Mouse (Mus musculus) heart, postnatal 0 days (tissue): ENCODE measurements around the gene Glra2. TPM values are rescaled to one million over a fixed set of nuclear protein-coding genes. Genes with fewer than 3 reads are reported as not detected.
"Not testable (repeated sequence)": the region's sequence is repeated elsewhere in the genome, so short reads cannot be mapped to it uniquely, and the experiment has no call there.

Source experiments
- ATAC-seq: fragments of 200-750 bp; cut with Nextera tagmentation; 2 replicates; pipeline ENCODE4 v1.8.0; 2017; ENCODE audit warnings: low read depth, moderate number of reproducible peaks, moderate library complexity; ENCODE audit not compliant: insufficient read depth
- DNase-seq: peaks from one replicate; pipeline ENCODE4 v3.0.0-alpha.2; 2016; ENCODE audit warnings: low spot score
- H3K27ac ChIP-seq: fragments of 300-500 bp; sonication (generic); 2 replicates; pipeline ENCODE4 v1.5.1; 2014; ENCODE audit warnings: low read depth, mild to moderate bottlenecking
- H3K27me3 ChIP-seq: fragments of 300-500 bp; sonication (generic); 2 replicates; pipeline ENCODE4 v1.6.1; 2014; ENCODE audit warnings: low read length, mixed read lengths; ENCODE audit not compliant: control insufficient read depth, insufficient read depth
- H3K36me3 ChIP-seq: fragments of 300-500 bp; sonication (generic); replicated peaks from 2 replicates; pipeline ENCODE4 v1.6.1; 2014; ENCODE audit warnings: low read length, mixed read lengths; ENCODE audit not compliant: control insufficient read depth, insufficient read depth
- H3K4me1 ChIP-seq: fragments of 300-500 bp; sonication (generic); 2 replicates; pipeline ENCODE4 v1.6.1; 2014; ENCODE audit warnings: antibody characterized with exemption; ENCODE audit not compliant: control insufficient read depth, insufficient read depth
- H3K4me2 ChIP-seq: fragments of 300-500 bp; sonication (generic); 2 replicates; pipeline ENCODE4 v1.6.1; 2014; ENCODE audit warnings: low read depth, mild to moderate bottlenecking, low read length, moderate library complexity
- H3K4me3 ChIP-seq: fragments of 300-500 bp; sonication (generic); 2 replicates; pipeline ENCODE4 v1.5.1; 2014; ENCODE audit warnings: low read depth, low read length
- H3K9ac ChIP-seq: fragments of 300-500 bp; sonication (generic); replicated peaks from 2 replicates; pipeline ENCODE4 v1.6.1; 2014; ENCODE audit warnings: low read depth, low read length, mixed read lengths
- H3K9me3 ChIP-seq: fragments of 300-500 bp; sonication (generic); replicated peaks from 2 replicates; pipeline ENCODE4 v1.6.1; 2016; ENCODE audit warnings: low read length; ENCODE audit not compliant: control insufficient read depth
- CTCF ChIP-seq: IDR thresholded peaks from 2 replicates; pipeline ENCODE4 v1.5.1; 2016; ENCODE audit warnings: antibody characterized with exemption, control low read depth, low read depth
- EP300 ChIP-seq: IDR thresholded peaks from 2 replicates; pipeline ENCODE4 v1.6.1; 2016; ENCODE audit warnings: antibody characterized with exemption, low read depth
- WGBS: fragments of 180-500 bp; shearing (Covaris S2); extraction: QIAGEN DNeasy Blood & Tissue Kit; methylation state at CpG from one replicate; pipeline ENCODE4 v1.1.7; 2014; 5-methylcytosine and 5-hydroxymethylcytosine counted together
- polyA plus RNA-seq: library from polyadenylated mRNA; unstranded; fragments of >200 nt; fragmentation: Nextera tagmentation; extraction: Ambion mirVana; gene quantifications from 2 replicates; pipeline ENCODE4 v1.2.1, GENCODE M21; 2015
- total RNA-seq: library from RNA; depleted of rRNA; stranded (reverse); fragments of >200 nt; gene quantifications from 2 replicates; pipeline ENCODE4 v1.2.3, GENCODE M21; 2014; ENCODE audit warnings: low replicate concordance

The Glra2 gene
- total and polyA plus RNA-seq, 2 experiments from 2014 or later: not detected

GRCm38 (mm10) chrX:165191170-165191569 lies 136.0 kb downstream of the Glra2 start:
- Histone ChIP-seq H3K4me1 (no peaks in the 10 kb centered on the region), H3K4me2 (no peak overlapping the region), H3K9ac (no peak overlapping the region), H3K36me3 (no peaks in the 10 kb centered on the region), H3K9me3 (no peaks in the 10 kb centered on the region), H3K27me3 (no peaks in the 10 kb centered on the region), H3K4me3 (no peak overlapping the region), H3K27ac (no peak overlapping the region)
- 25% methylated on average over 1 of the region's 1 CpGs for WGBS
- TF ChIP-seq EP300: no peak
- TF ChIP-seq CTCF: no peak
- DNase-seq (no peak), ATAC-seq (no peak)

- not testable (repeated sequence) for H3K27ac ChIP-seq, ATAC-seq, H3K9ac ChIP-seq, DNase-seq, H3K36me3 ChIP-seq, H3K9me3 ChIP-seq, H3K27me3 ChIP-seq, H3K4me2 ChIP-seq, H3K4me1 ChIP-seq, H3K4me3 ChIP-seq
- WGBS: 87% methylated on average over 2 of the region's 2 CpGs
Measured at GRCm38 (mm10) chrX:165182948-165183347, 144.2 kb downstream of the Glra2 start.

GRCm38 (mm10) chrX:165156549-165156948 lies 170.6 kb downstream of the Glra2 start:
- TF ChIP-seq EP300 (no peak), CTCF (no peak)
- no peaks in the 10 kb centered on the region for H3K4me1 ChIP-seq
- ATAC-seq (no peak), DNase-seq (no peak)
- no peak overlapping the region for H3K4me2 ChIP-seq
- H3K36me3 ChIP-seq: no peaks in the 10 kb centered on the region
- no peaks in the 10 kb centered on the region for H3K27me3 ChIP-seq
- H3K9ac ChIP-seq: no peak overlapping the region
- H3K27ac ChIP-seq: no peak overlapping the region
- no peak overlapping the region for H3K4me3 ChIP-seq
- H3K9me3 ChIP-seq: no peaks in the 10 kb centered on the region
- WGBS: 75% methylated on average over 1 of the region's 1 CpGs

- DNase-seq: no peak
- H3K9ac ChIP-seq: no peak overlapping the region
- ATAC-seq: no peak
- no peak overlapping the region for H3K4me2 ChIP-seq
- no peak for TF ChIP-seq CTCF
- TF ChIP-seq EP300: no peak
- no peak overlapping the region for H3K4me3 ChIP-seq
- 52% methylated on average over 1 of the region's 1 CpGs for whole genome bisulfite sequencing
- H3K36me3 ChIP-seq: no peaks in the 10 kb centered on the region
- H3K9me3 ChIP-seq: no peaks in the 10 kb centered on the region
- H3K4me1 ChIP-seq: no peaks in the 10 kb centered on the region
- H3K27ac ChIP-seq: no peak overlapping the region
- H3K27me3 ChIP-seq: no peaks in the 10 kb centered on the region
Measured at GRCm38 (mm10) chrX:165104171-165104570, 223.0 kb downstream of the Glra2 start.
